In the genomic region with DNA sequence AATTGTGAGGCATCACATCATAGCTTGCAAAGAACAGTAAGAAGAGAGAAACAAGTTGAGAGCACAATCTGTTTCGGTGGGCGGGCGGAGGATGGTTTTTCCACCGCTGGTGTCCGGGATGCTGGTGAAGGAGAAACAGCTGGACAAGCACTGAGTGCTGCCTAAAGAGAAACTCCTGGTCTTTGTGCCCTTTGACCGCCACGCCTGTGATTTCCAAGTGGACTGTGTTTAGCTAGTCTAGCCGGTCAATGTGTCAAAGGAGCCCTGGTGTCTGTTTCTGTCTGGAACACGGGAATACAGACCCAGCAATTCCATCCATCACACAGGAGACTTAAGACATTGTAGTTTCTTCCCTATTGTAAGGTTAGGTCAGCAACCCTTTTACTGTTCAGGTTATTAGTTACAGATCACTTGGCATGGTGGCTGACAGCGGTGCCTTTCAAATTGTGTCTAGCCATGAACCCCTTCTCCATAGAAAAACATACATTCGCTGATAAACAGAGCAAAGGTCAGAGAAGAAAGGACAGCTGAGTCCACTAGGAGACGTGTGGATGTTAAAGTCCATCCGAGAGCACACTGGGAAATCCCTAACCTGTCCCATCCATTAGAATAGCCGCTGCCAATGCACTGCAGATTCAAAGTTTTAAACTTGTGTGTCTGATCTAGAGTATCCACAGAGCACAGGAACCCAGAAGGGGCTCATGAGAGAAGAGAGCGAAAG, we compare ENCODE assay signal across 14 mouse cellular contexts. TPM values are rescaled to one million over a fixed set of nuclear protein-coding genes. Genes with fewer than 3 reads are reported as not detected.
DNase-seq lines count a peak whose midpoint lies in the region; ATAC-seq and TF ChIP-seq lines count a peak whose summit lies in the region.
"Had no signal": no experiment of that assay in that cellular context is flagged by ENCODE, and none has a peak within 500 bp of the region (broad histone marks: within the 10 kb centered on the region; RNA-seq: fewer than 3 reads in every experiment).

No protein-coding gene starts in this region.

- H3K4me3 ChIP-seq in lung, postnatal 0 days (ENCODE audit: low read depth, low read length), result no peak overlapping the region
- no peak overlapping the region for H3K4me3 ChIP-seq in midbrain, embryonic 15.5 days
- H3K4me3 ChIP-seq in hindbrain, embryonic 12.5 days, result no peak overlapping the region
- H3K4me3 ChIP-seq: heart, embryonic 13.5 days; left cerebral cortex, adult 2 months; limb, embryonic 15.5 days; stomach, embryonic 15.5 days had no signal

- H3K36me3 ChIP-seq in lung, postnatal 0 days (ENCODE audit: insufficient read depth, low read length), result no peaks in the 10 kb centered on the region
- no peaks in the 10 kb centered on the region for H3K36me3 ChIP-seq in midbrain, embryonic 15.5 days (replicated peaks)
- no peaks in the 10 kb centered on the region for H3K36me3 ChIP-seq in hindbrain, embryonic 12.5 days

- no peaks in the 10 kb centered on the region for H3K27me3 ChIP-seq in lung, postnatal 0 days (replicated peaks; ENCODE audit: insufficient read depth, low read length)
- H3K27me3 ChIP-seq in midbrain, embryonic 15.5 days (replicated peaks), result no peaks in the 10 kb centered on the region
- H3K27me3 ChIP-seq in hindbrain, embryonic 12.5 days, result no peaks in the 10 kb centered on the region
- H3K27me3 ChIP-seq: heart, embryonic 13.5 days; limb, embryonic 15.5 days; stomach, embryonic 15.5 days had no signal

- DNase-seq in embryo, embryonic 10 days (ENCODE audit: low spot score), result peak; percentile 66
- DNase-seq in embryo, embryonic 9.5 days (ENCODE audit: extremely low spot score), result peak; percentile 36
- peak; percentile 84 to 89 for DNase-seq in kidney, postnatal 36 days
- DNase-seq in lung, postnatal 0 days (ENCODE audit: low spot score), result peak; percentile 77
- no peak for DNase-seq in layer of hippocampus, adult 8-10 months (ENCODE audit: low spot score in 2 of 2)
- DNase-seq: adrenal gland, postnatal 14 days; right cerebral cortex, postnatal 25 days had no signal

- 0 out of 2 replicates have a peak, but pooled peaks cover 3% of the 10 kb centered on the region for H3K9me3 ChIP-seq in lung, postnatal 0 days (ENCODE audit: low read length)
- no peaks in the 10 kb centered on the region; the same call in 1 of the 2 replicates for H3K9me3 ChIP-seq in midbrain, embryonic 15.5 days
- 0 out of 2 replicates have a peak, but pooled peaks cover 6% of the 10 kb centered on the region for H3K9me3 ChIP-seq in hindbrain, embryonic 12.5 days (replicated peaks)
- H3K9me3 ChIP-seq: limb, embryonic 15.5 days; stomach, embryonic 15.5 days had no signal

- WGBS in lung, postnatal 0 days, result 55% methylated on average over 15 of the region's 15 CpGs
- 71% methylated on average over 15 of the region's 15 CpGs for WGBS in midbrain, embryonic 15.5 days
- 46% methylated on average over 15 of the region's 15 CpGs for WGBS in hindbrain, embryonic 12.5 days

- TF ChIP-seq EP300 in lung, postnatal 0 days (IDR thresholded peaks at IDR 0.05), result peak; percentile 70

- H3K4me2 ChIP-seq in lung, postnatal 0 days (replicated peaks; ENCODE audit: low read depth, low read length), result no peak overlapping the region
- no peak overlapping the region for H3K4me2 ChIP-seq in midbrain, embryonic 15.5 days
- no peak overlapping the region for H3K4me2 ChIP-seq in hindbrain, embryonic 12.5 days (replicated peaks)
- H3K4me2 ChIP-seq: heart, embryonic 13.5 days; limb, embryonic 15.5 days; stomach, embryonic 15.5 days had no signal

- H3K27ac ChIP-seq in lung, postnatal 0 days (ENCODE audit: low read length), result peak overlapping the region; percentile 47; the same call in 1 of the 2 replicates
- no peak overlapping the region for H3K27ac ChIP-seq in midbrain, embryonic 15.5 days
- H3K27ac ChIP-seq in hindbrain, embryonic 12.5 days, result no peak overlapping the region
- H3K27ac ChIP-seq: heart, embryonic 13.5 days; hindbrain, postnatal 0 days; left cerebral cortex, adult 2 months; limb, embryonic 15.5 days; stomach, embryonic 15.5 days had no signal

- TF ChIP-seq CTCF in lung, postnatal 0 days (IDR thresholded peaks at IDR 0.05), result no peak

- peaks cover 6% of the 10 kb centered on the region; the same call in 1 of the 2 replicates for H3K4me1 ChIP-seq in lung, postnatal 0 days (ENCODE audit: insufficient read depth, low read depth, low read length)
- H3K4me1 ChIP-seq in midbrain, embryonic 15.5 days, result no peaks in the 10 kb centered on the region
- 0 out of 2 replicates have a peak, but pooled peaks cover 3% of the 10 kb centered on the region for H3K4me1 ChIP-seq in hindbrain, embryonic 12.5 days
- H3K4me1 ChIP-seq: stomach, embryonic 15.5 days had no signal

- peak; percentile 75 for ATAC-seq in lung, postnatal 0 days
- no peak for ATAC-seq in midbrain, embryonic 15.5 days (replicated peaks)
- ATAC-seq in hindbrain, embryonic 12.5 days (ENCODE audit: low FRiP score), result no peak
- ATAC-seq: hindbrain, postnatal 0 days had no signal

- H3K9ac ChIP-seq in lung, postnatal 0 days (replicated peaks; ENCODE audit: low read depth), result no peak overlapping the region
- no peak overlapping the region for H3K9ac ChIP-seq in midbrain, embryonic 15.5 days
- H3K9ac ChIP-seq in hindbrain, embryonic 12.5 days, result no peak overlapping the region
- H3K9ac ChIP-seq: heart, embryonic 13.5 days; limb, embryonic 15.5 days; stomach, embryonic 15.5 days had no signal

RNA-seq across cellular contexts. Expression of a gene that starts 8.0 kb away (rescaled TPM):
- polyA plus RNA-seq in lung, postnatal 0 days (2015; fragmentation: Nextera tagmentation; extraction: Ambion mirVana), result 119 TPM in 2 replicates
- 10 to 100 TPM; 19.1 to 28.0 (median 24.6) TPM for total RNA-seq in layer of hippocampus, adult 8-10 months (2022)
- 20.8 and 21.1 TPM in 2 replicates for polyA plus RNA-seq in midbrain, embryonic 15.5 days (2015; fragmentation: Nextera tagmentation; extraction: Ambion mirVana)
- 56.9 and 58.9 TPM in 2 replicates for polyA plus RNA-seq in hindbrain, embryonic 12.5 days (2016; fragmentation: Nextera tagmentation; extraction: Ambion mirVana)

RNA-seq across cellular contexts. Expression of a gene that starts 39.1 kb away (rescaled TPM):
- 1.5 and 1.8 TPM in 2 replicates for polyA plus RNA-seq in lung, postnatal 0 days (2015; fragmentation: Nextera tagmentation; extraction: Ambion mirVana)
- total RNA-seq in layer of hippocampus, adult 8-10 months (2022), result 10 to 100 TPM; 17.3 to 19.3 (median 18.1) TPM
- polyA plus RNA-seq in midbrain, embryonic 15.5 days (2015; fragmentation: Nextera tagmentation; extraction: Ambion mirVana), result 7.3 and 8.1 TPM in 2 replicates
- polyA plus RNA-seq in hindbrain, embryonic 12.5 days (2016; fragmentation: Nextera tagmentation; extraction: Ambion mirVana), result 3.3 and 3.6 TPM in 2 replicates

Comparison
In these comparisons a context has a peak if more than half of its experiments do, and no peak if none do; other contexts are left out.
1. DNase-seq: peak in embryo, embryonic 10 days (single experiment), embryo, embryonic 9.5 days (single experiment), kidney, postnatal 36 days (2 of 2) and lung, postnatal 0 days (single experiment); none in layer of hippocampus, adult 8-10 months (0 of 2).